10 mouse cellular contexts compared by ENCODE assay signal in the genomic region with DNA sequence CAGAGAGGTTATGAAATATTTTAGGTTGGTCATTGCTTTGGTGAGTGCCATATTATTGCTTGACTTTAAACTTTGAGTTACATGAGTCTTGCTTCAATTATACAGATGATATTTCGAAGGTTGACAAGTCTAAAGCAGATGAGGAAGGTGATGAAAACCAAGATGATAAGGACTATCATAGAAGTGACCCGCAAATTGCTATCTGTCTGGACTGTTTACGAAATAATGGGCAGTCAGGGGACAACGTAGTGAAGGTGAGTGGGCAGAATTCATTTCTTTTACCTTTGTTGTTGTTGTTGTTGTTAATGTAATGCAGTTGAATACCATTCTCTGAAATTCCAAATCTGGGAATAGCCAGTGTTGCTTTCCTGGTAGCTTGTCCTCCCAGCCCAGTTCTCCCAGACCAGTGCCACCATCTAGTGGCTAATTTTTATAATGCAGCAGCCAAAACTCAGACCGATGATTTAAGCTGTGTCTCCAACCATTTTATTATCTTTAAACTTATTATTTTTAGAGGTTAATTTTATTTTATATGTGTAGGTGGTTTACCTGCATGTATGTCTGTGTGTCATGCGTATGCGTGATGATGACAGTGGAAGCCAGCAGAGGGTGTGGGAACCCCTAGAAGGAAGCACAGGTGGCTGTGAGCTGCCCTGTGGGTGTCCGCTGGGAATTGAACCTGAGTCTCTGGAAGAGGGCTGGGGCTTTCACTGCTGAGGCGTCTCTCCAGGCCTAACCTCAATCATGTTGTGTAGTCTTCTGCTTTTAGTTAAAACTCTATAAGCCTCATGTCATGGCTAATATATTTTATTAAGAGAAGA.
A peak's percentile ranks its signal among the peaks of the same experiment; 100 is the strongest.
DNase-seq lines count a peak whose midpoint lies in the region; ATAC-seq and TF ChIP-seq lines count a peak whose summit lies in the region.
"Had no signal": no experiment of that assay in that cellular context is flagged by ENCODE, and none has a peak within 500 bp of the region (broad histone marks: within the 10 kb centered on the region; RNA-seq: fewer than 3 reads in every experiment).

No protein-coding gene starts in this region.

- intact Hi-C loops in heart, postnatal 14 days (cut with DNase I) = loop anchor here (1.0 to 5.0 kb wide), 3 partner anchors 93 to 329 kb away; a partner anchor contains a TSS

- H3K9ac ChIP-seq in intestine, embryonic 14.5 days (ENCODE audit: low read length) = no peak overlapping the region
- H3K9ac ChIP-seq in intestine, embryonic 15.5 days = no peak overlapping the region
- no peak overlapping the region for H3K9ac ChIP-seq in midbrain, embryonic 11.5 days (ENCODE audit: low read length)
- H3K9ac ChIP-seq: embryonic facial prominence, embryonic 12.5 days; lung, embryonic 15.5 days had no signal

- no peak overlapping the region for H3K27ac ChIP-seq in intestine, embryonic 14.5 days (ENCODE audit: low read depth)
- no peak overlapping the region for H3K27ac ChIP-seq in intestine, embryonic 15.5 days
- H3K27ac ChIP-seq in midbrain, embryonic 11.5 days (ENCODE audit: low read depth, low read length) = no peak overlapping the region
- H3K27ac ChIP-seq: embryonic facial prominence, embryonic 12.5 days; lung, embryonic 15.5 days had no signal

- H3K4me3 ChIP-seq in intestine, embryonic 14.5 days (ENCODE audit: low read depth, low read length) = no peak overlapping the region
- no peak overlapping the region for H3K4me3 ChIP-seq in intestine, embryonic 15.5 days (replicated peaks)
- H3K4me3 ChIP-seq in midbrain, embryonic 11.5 days (ENCODE audit: low read depth, low read length) = no peak overlapping the region
- H3K4me3 ChIP-seq: embryonic facial prominence, embryonic 12.5 days; lung, embryonic 15.5 days had no signal

- no peak for ATAC-seq in intestine, embryonic 14.5 days (replicated peaks; ENCODE audit: low FRiP score, low TSS enrichment, low read depth)
- ATAC-seq in intestine, embryonic 15.5 days = no peak
- no peak for ATAC-seq in Patski
- peak; percentile 68; the same call in 1 of the 2 replicates for ATAC-seq in midbrain, embryonic 11.5 days (ENCODE audit: low FRiP score)

- CTCF ChIA-PET in Patski (lab: Charles Lee) = interaction anchor here (0.6 to 3.1 kb wide), 17 partner anchors 15 to 352 kb away, joined by 3 to 21 read pairs (median 3); no protein-coding TSS in a partner anchor

- H3K4me1 ChIP-seq in intestine, embryonic 14.5 days (replicated peaks; ENCODE audit: control insufficient read depth, insufficient read depth, low read length) = no peaks in the 10 kb centered on the region
- H3K4me1 ChIP-seq in intestine, embryonic 15.5 days (replicated peaks) = no peaks in the 10 kb centered on the region
- H3K4me1 ChIP-seq in midbrain, embryonic 11.5 days (ENCODE audit: control insufficient read depth, insufficient read depth, low read length) = no peaks in the 10 kb centered on the region
- H3K4me1 ChIP-seq: embryonic facial prominence, embryonic 12.5 days; lung, embryonic 15.5 days had no signal

- peak; percentile 86 for TF ChIP-seq CTCF in Patski (IDR thresholded peaks at IDR 0.05)

- no peaks in the 10 kb centered on the region for H3K9me3 ChIP-seq in intestine, embryonic 14.5 days (ENCODE audit: control insufficient read depth, low read length)
- H3K9me3 ChIP-seq in intestine, embryonic 15.5 days = no peaks in the 10 kb centered on the region
- H3K9me3 ChIP-seq in midbrain, embryonic 11.5 days (ENCODE audit: control insufficient read depth, low read length) = no peaks in the 10 kb centered on the region
- H3K9me3 ChIP-seq: embryonic facial prominence, embryonic 12.5 days; lung, embryonic 15.5 days had no signal

- 56% methylated on average over 9 of the region's 9 CpGs for WGBS in intestine, embryonic 14.5 days
- 55% methylated on average over 9 of the region's 9 CpGs for WGBS in intestine, embryonic 15.5 days
- WGBS in midbrain, embryonic 11.5 days = 55% methylated on average over 9 of the region's 9 CpGs

- in situ Hi-C loops in Patski (cut with MboI; ENCODE audit: low pct_unique_long_range_greater_than_20kb) = loop anchor here (5.0 kb wide), 2 partner anchors 258 to 333 kb away; no protein-coding TSS in a partner anchor

- POLR2A ChIA-PET in Patski (lab: Charles Lee) = no interaction called here

- H3K36me3 ChIP-seq in intestine, embryonic 14.5 days (ENCODE audit: control insufficient read depth, insufficient read depth, low read length) = no peaks in the 10 kb centered on the region
- no peaks in the 10 kb centered on the region for H3K36me3 ChIP-seq in intestine, embryonic 15.5 days
- H3K36me3 ChIP-seq in midbrain, embryonic 11.5 days (ENCODE audit: control insufficient read depth, insufficient read depth, low read length) = no peaks in the 10 kb centered on the region
- H3K36me3 ChIP-seq: embryonic facial prominence, embryonic 12.5 days; lung, embryonic 15.5 days had no signal

- H3K4me2 ChIP-seq in intestine, embryonic 14.5 days (ENCODE audit: low read length) = no peak overlapping the region
- H3K4me2 ChIP-seq in intestine, embryonic 15.5 days (replicated peaks) = no peak overlapping the region
- no peak overlapping the region for H3K4me2 ChIP-seq in midbrain, embryonic 11.5 days
- H3K4me2 ChIP-seq: embryonic facial prominence, embryonic 12.5 days; lung, embryonic 15.5 days had no signal

- H3K27me3 ChIP-seq in intestine, embryonic 14.5 days (replicated peaks; ENCODE audit: control insufficient read depth, insufficient read depth, low read length) = no peaks in the 10 kb centered on the region
- no peaks in the 10 kb centered on the region for H3K27me3 ChIP-seq in intestine, embryonic 15.5 days (replicated peaks)
- no peaks in the 10 kb centered on the region for H3K27me3 ChIP-seq in Patski
- no peaks in the 10 kb centered on the region for H3K27me3 ChIP-seq in midbrain, embryonic 11.5 days (ENCODE audit: control insufficient read depth, insufficient read depth, low read length)
- H3K27me3 ChIP-seq: embryonic facial prominence, embryonic 12.5 days; lung, embryonic 15.5 days had no signal

- peak; percentile 66 for DNase-seq in intestine, embryonic 14.5 days (ENCODE audit: low spot score)
- DNase-seq in Patski (ENCODE audit: low read depth, low spot score) = no peak
- DNase-seq in cerebellum, postnatal 14 days = peak; percentile 75 to 79
- peak; percentile 55 to 72 for DNase-seq in heart, postnatal 14 days
- peak; percentile 49 to 55 for DNase-seq in layer of hippocampus, postnatal 14 days (ENCODE audit: low spot score in 2 of 2)
- DNase-seq in midbrain, embryonic 11.5 days (ENCODE audit: low spot score, missing footprints) = peak; percentile 92
- DNase-seq in telencephalon, adult 2 months (ENCODE audit: low read depth, low spot score) = peak; percentile 12
